Mouse (Mus musculus) urinary bladder, postnatal 0 days (tissue): ENCODE measurements around the gene Fam196a. TPM values are rescaled to one million over a fixed set of nuclear protein-coding genes. Genes with fewer than 3 reads are reported as not detected.

Experiments
- polyA plus RNA-seq: library from polyadenylated mRNA; unstranded; fragments of >200 nt; fragmentation: Nextera tagmentation; extraction: Ambion mirVana; gene quantifications from 2 replicates; pipeline ENCODE4 v1.2.1, GENCODE M21; 2015

Gene Fam196a
- 0.51 and 0.77 TPM in 2 replicates for polyA plus RNA-seq

GRCm38 (mm10) chr7:134937927-134938609 lies at the start of gene Fam196a:
Gene Fam196a (minus strand): TSS chr7:134938430.

